Mouse (Mus musculus) midbrain, embryonic 11.5 days (tissue): ENCODE results near the gene B3gat3. TPM values are rescaled to one million over a fixed set of nuclear protein-coding genes. Genes with fewer than 3 reads are reported as not detected.

Experiments used
- ATAC-seq: fragments of 200-750 bp; cut with Nextera tagmentation; 2 replicates; pipeline ENCODE4 v1.8.0; 2017; ENCODE audit warnings: moderate TSS enrichment, moderate library complexity; ENCODE audit not compliant: low FRiP score
- DNase-seq: peaks from one replicate; pipeline ENCODE4 v3.0.0; 2015; ENCODE audit warnings: low spot score; ENCODE audit errors: missing footprints
- H3K27ac ChIP-seq: fragments of 300-500 bp; sonication (generic); 2 replicates; pipeline ENCODE4 v1.5.1; 2014; ENCODE audit warnings: low read depth, low read length
- H3K27me3 ChIP-seq: fragments of 300-500 bp; sonication (generic); 2 replicates; pipeline ENCODE4 v1.6.1; 2014; ENCODE audit warnings: mild to moderate bottlenecking, low read length, moderate library complexity, mixed read lengths; ENCODE audit not compliant: control insufficient read depth, insufficient read depth
- H3K36me3 ChIP-seq: fragments of 300-500 bp; sonication (generic); 2 replicates; pipeline ENCODE4 v1.6.1; 2014; ENCODE audit warnings: mild to moderate bottlenecking, low read length, moderate library complexity, mixed read lengths; ENCODE audit not compliant: control insufficient read depth, insufficient read depth
- H3K4me1 ChIP-seq: fragments of 300-500 bp; sonication (generic); 2 replicates; pipeline ENCODE4 v1.6.1; 2014; ENCODE audit warnings: low read length; ENCODE audit not compliant: control insufficient read depth, insufficient read depth
- H3K4me2 ChIP-seq: fragments of 300-500 bp; sonication (generic); 2 replicates; pipeline ENCODE4 v1.6.1; 2014; ENCODE audit warnings: mild to moderate bottlenecking, moderate library complexity
- H3K4me3 ChIP-seq: fragments of 300-500 bp; sonication (generic); 2 replicates; pipeline ENCODE4 v1.5.1; 2014; ENCODE audit warnings: low read depth, low read length
- H3K9ac ChIP-seq: fragments of 300-500 bp; sonication (generic); 2 replicates; pipeline ENCODE4 v1.6.1; 2014; ENCODE audit warnings: low read length
- H3K9me3 ChIP-seq: fragments of 300-500 bp; sonication (generic); 2 replicates; pipeline ENCODE4 v1.6.1; 2016; ENCODE audit warnings: low read length; ENCODE audit not compliant: control insufficient read depth
- WGBS: fragments of 180-500 bp; shearing (Covaris S2); extraction: QIAGEN DNeasy Blood & Tissue Kit; methylation state at CpG from one replicate; pipeline ENCODE4 v1.1.7; 2014; 5-methylcytosine and 5-hydroxymethylcytosine counted together
- polyA plus RNA-seq: library from polyadenylated mRNA; unstranded; fragments of >200 nt; fragmentation: Nextera tagmentation; extraction: Ambion mirVana; gene quantifications from 2 replicates; pipeline ENCODE4 v1.2.1, GENCODE M21; 2014

B3gat3 gene
- polyA plus RNA-seq, 1 experiment from 2014 or later, result 46.0 TPM

DNA sequence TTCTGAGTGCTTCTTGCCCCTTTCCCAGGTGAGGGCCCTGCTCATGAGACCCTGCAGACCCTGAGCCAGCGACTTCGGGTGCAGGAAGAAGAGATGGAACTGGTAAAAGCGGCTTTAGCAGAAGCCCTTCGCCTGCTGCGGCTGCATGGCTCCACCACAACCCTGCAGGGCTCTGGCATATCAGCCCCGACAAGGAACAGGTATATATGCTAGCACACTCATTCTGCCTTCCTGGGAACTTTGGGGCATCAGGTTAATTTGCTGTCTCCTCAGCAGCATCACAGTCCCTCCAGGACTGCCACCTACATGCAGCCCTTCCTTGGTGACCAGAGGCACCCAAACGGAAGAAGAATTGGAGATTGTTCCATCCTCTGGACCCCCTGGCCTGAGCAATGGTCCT, 10.6 kb downstream of the B3gat3 start:
- Histone ChIP-seq H3K4me1 (peaks cover 13% of the 10 kb centered on the region), H3K36me3 (no peaks in the 10 kb centered on the region; the same call in 1 of the 2 replicates), H3K27ac (no peak overlapping the region), H3K4me2 (peak overlapping the region; percentile 81), H3K9me3 (no peaks in the 10 kb centered on the region), H3K27me3 (no peaks in the 10 kb centered on the region), H3K4me3 (no peak overlapping the region; the same call in 1 of the 2 replicates), H3K9ac (peak overlapping the region; percentile 14; the same call in 1 of the 2 replicates)
- DNase-seq (no peak), ATAC-seq (no peak)
- WGBS, result 84% methylated on average over 7 of the region's 7 CpGs

- Histone ChIP-seq H3K4me1 (peaks cover 5% of the 10 kb centered on the region), H3K27me3 (no peaks in the 10 kb centered on the region), H3K9ac (no peak overlapping the region), H3K36me3 (no peaks in the 10 kb centered on the region), H3K4me2 (no peak overlapping the region), H3K4me3 (no peak overlapping the region), H3K27ac (no peak overlapping the region), H3K9me3 (no peaks in the 10 kb centered on the region)
- 69% methylated on average over 2 of the region's 2 CpGs for WGBS
- ATAC-seq, result no peak
- DNase-seq, result peak; percentile 61
These were observed 16.6 kb downstream of the B3gat3 start for GRCm38 (mm10) chr19:8936736-8937135.

DNA sequence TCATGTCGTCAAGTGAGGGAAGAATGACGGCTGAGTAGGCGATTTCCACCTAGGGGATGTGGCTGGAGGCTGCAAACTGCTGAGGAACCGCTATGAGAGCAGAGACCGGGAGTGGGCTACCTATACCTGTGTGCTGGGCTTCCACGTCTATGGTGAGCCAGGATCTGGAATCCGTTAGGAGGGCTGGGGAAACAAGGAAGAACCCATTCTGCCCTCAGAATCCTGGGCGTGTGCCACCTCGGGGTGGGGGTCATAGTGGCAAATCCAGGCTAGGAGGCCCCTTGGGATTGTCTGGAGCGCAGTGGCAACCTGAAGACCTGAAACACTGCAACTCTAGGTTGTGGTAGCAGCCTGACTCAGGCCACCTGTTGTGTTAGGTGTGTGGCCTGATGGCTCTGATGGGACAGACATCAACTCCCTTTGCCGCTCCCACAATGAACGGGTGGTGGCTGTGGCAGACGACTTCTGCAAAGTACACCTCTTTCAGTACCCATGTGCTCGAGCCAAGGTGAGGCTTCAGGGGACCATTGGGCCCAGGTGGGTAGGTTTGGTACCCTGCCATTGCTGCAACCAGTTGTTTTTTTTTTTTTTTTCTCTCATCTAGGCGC, 20.5 kb downstream of the B3gat3 start:
- no peak for DNase-seq
- WGBS, result 82% methylated on average over 15 of the region's 15 CpGs
- no peaks in the 10 kb centered on the region for H3K9me3 ChIP-seq
- H3K4me1 ChIP-seq, result peaks cover 15% of the 10 kb centered on the region
- H3K4me2 ChIP-seq, result peak overlapping the region; percentile 73; the same call in 1 of the 2 replicates
- peak overlapping the region; percentile 95 for H3K9ac ChIP-seq
- peak overlapping the region; percentile 98; the same call in 1 of the 2 replicates for H3K4me3 ChIP-seq
- H3K36me3 ChIP-seq, result peaks cover 5% of the 10 kb centered on the region; the same call in 1 of the 2 replicates
- peak; percentile 0 for ATAC-seq
- no peak overlapping the region for H3K27ac ChIP-seq
- no peaks in the 10 kb centered on the region for H3K27me3 ChIP-seq

DNA sequence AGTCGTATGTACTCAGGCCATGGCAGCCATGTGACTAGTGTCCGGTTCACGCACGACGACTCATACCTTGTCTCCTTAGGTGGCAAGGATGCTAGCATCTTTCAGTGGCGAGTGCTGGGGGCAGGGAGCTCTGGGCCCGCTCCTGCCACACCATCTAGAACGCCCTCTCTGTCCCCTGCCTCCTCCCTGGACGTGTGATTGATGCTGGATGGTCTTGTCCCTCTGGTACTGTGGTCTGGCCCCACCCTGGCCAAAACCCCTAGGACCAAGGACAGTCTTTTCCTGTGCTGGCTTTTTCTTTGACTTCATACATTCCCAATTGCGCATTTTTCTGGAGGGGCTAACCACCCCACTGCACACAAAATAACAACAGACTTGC, 21.0 kb downstream of the B3gat3 start:
- peaks cover 15% of the 10 kb centered on the region for H3K4me1 ChIP-seq
- H3K27ac ChIP-seq, result peak overlapping the region; percentile 67
- H3K9me3 ChIP-seq, result no peaks in the 10 kb centered on the region
- ATAC-seq (peak; percentile 45), DNase-seq (peak; percentile 91)
- H3K4me2 ChIP-seq, result peak overlapping the region; percentile 73
- H3K36me3 ChIP-seq, result peaks cover 6% of the 10 kb centered on the region; the same call in 1 of the 2 replicates
- H3K27me3 ChIP-seq, result no peaks in the 10 kb centered on the region
- H3K4me3 ChIP-seq, result peak overlapping the region; percentile 98
- 31% methylated on average over 10 of the region's 10 CpGs for WGBS
- peak overlapping the region; percentile 95 for H3K9ac ChIP-seq

DNA sequence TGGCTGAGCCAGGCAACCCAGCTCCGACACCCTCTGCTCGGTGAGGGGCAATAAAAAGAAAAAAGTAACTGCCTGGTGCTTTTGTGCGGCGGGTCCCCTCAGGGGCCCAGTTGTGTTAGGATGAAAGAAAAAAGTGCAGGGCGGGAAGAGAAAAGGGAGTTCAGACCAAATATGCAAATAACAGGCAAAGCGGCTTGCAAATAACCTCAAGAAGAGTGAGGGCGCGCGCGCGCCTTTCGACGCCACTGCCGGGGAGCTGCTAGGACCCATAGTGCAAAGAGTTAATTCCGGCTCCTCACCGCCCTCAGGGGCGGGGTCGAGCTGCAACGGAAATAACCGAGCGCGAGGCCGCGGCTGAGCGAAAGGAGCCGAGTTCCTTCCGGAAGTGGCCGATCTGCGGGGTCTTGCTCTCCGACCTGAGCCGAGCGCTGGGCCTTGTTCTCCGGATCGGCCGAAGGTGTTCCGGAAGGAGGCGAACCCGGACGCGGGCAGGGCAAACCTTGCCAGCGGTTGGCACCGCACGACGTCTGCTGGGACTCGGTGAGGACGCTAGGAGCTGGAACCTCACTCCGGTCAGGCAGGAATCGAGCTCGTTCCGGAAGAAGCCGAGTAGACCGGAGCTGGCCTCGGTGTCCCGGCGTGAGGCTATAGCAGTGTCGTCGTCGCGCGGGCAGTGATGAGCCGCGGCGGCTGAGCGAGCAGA, 21.5 kb downstream of the B3gat3 start, which contains the start of gene Mta2:
Gene Mta2 (plus strand): TSS at position 361 of the 703 bp plus-strand sequence.
- under 1% methylated on average over 64 of the region's 64 CpGs for WGBS
- peak; percentile 96 for ATAC-seq
- Histone ChIP-seq H3K4me2 (peak within 1 kb of the TSS; percentile 73), H3K4me3 (peak within 1 kb of the TSS; percentile 98), H3K36me3 (peaks cover 10% of the 10 kb centered on the region), H3K9ac (peak within 1 kb of the TSS; percentile 95), H3K27ac (peak within 1 kb of the TSS; percentile 95), H3K27me3 (no peaks in the 10 kb centered on the region), H3K9me3 (no peaks in the 10 kb centered on the region), H3K4me1 (peaks cover 15% of the 10 kb centered on the region)
- peak; percentile 100 for DNase-seq

DNA sequence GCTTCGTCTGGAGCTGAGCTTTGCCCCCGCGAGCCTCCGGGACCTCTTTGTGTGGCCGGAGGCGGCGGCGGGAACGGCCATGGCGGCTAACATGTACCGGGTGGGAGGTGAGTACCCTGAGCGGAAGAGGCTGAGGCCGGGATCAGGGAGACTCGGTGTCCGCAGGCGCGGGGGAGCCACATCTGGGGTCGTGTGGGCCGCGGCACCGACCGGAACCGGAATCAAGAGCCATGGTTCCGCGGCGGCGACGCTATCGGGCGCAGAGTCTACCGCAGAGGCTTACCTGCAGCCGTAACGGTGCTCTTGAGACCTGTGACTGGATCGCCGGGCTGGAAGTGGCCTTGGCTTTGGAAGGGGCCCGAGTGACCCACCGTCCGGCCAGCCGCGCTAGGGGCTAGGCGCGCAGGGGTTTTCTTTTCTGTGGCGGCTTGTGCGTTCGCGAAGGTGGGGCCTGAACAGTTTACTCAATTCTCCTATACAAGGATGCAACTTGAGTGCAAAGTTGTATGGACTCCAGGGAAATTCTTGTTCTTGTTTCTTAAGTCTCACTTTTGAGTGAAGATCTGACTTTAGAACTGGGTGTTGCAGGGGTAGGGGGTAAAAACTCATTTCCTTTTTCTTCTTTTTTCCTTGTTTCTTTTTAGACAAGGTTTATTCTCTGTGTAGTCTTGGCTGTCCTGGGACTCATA, 22.2 kb downstream of the B3gat3 start:
- Histone ChIP-seq H3K4me3 (peak overlapping the region; percentile 98), H3K4me2 (peak overlapping the region; percentile 73), H3K36me3 (peaks cover 12% of the 10 kb centered on the region), H3K27ac (peak overlapping the region; percentile 95), H3K9me3 (no peaks in the 10 kb centered on the region), H3K4me1 (peaks cover 15% of the 10 kb centered on the region), H3K9ac (peak overlapping the region; percentile 95), H3K27me3 (no peaks in the 10 kb centered on the region)
- peak; percentile 66 for ATAC-seq
- peak; percentile 95 for DNase-seq
- WGBS, result under 1% methylated on average over 44 of the region's 46 CpGs

- H3K27me3 ChIP-seq, result no peaks in the 10 kb centered on the region
- H3K36me3 ChIP-seq, result peaks cover 19% of the 10 kb centered on the region
- peak overlapping the region; percentile 73 for H3K4me2 ChIP-seq
- H3K4me3 ChIP-seq, result peak overlapping the region; percentile 98
- WGBS, result 79% methylated on average over 2 of the region's 2 CpGs
- H3K9me3 ChIP-seq, result no peaks in the 10 kb centered on the region
- ATAC-seq (no peak), DNase-seq (peak; percentile 82)
- no peak overlapping the region for H3K27ac ChIP-seq
- H3K9ac ChIP-seq, result peak overlapping the region; percentile 95
- peaks cover 15% of the 10 kb centered on the region for H3K4me1 ChIP-seq
These were observed 22.9 kb downstream of the B3gat3 start for GRCm38 (mm10) chr19:8943047-8943446.

GRCm38 (mm10) chr19:8944062-8944461, 23.9 kb downstream of the B3gat3 start:
- H3K27me3 ChIP-seq, result no peaks in the 10 kb centered on the region
- peak; percentile 61 for DNase-seq
- H3K4me3 ChIP-seq, result no peak overlapping the region
- peaks cover 15% of the 10 kb centered on the region for H3K4me1 ChIP-seq
- 83% methylated on average over 5 of the region's 5 CpGs for WGBS
- peaks cover 27% of the 10 kb centered on the region for H3K36me3 ChIP-seq
- H3K4me2 ChIP-seq, result no peak overlapping the region
- H3K27ac ChIP-seq, result no peak overlapping the region
- peak overlapping the region; percentile 16 for H3K9ac ChIP-seq
- no peaks in the 10 kb centered on the region for H3K9me3 ChIP-seq
- ATAC-seq, result no peak
